Mouse (Mus musculus) CH12.LX (cell line): Measurements from ENCODE around the gene Sectm1a.

ENCODE experiments used
- CTCF ChIP-seq, 2 experiments: IDR thresholded peaks in 1 of 2; conservative IDR thresholded peaks in 1 of 2; 2 replicates each; pipeline ENCODE4 v1.5.1; 2011 to 2012; ENCODE audit warnings: low read depth in 2 of 2, low read length in 2 of 2, improper control_type of control experiment in 1 of 2, inconsistent platforms in 1 of 2, mild to moderate bottlenecking in 1 of 2, moderate library complexity in 1 of 2
- ELF1 ChIP-seq: IDR thresholded peaks from 2 replicates; pipeline ENCODE4 v1.6.1; 2014; ENCODE audit warnings: low read depth, mild to moderate bottlenecking, inconsistent platforms, low read length, improper control_type of control experiment
- GABPA ChIP-seq: IDR thresholded peaks from 2 replicates; pipeline ENCODE4 v1.6.1; 2012; ENCODE audit warnings: low read depth, low read length, improper control_type of control experiment, inconsistent platforms; ENCODE audit not compliant: insufficient replicate concordance
- JUN ChIP-seq: IDR thresholded peaks from 2 replicates; pipeline ENCODE4 v1.6.1; 2011; ENCODE audit warnings: low read depth, mild to moderate bottlenecking, low read length, improper control_type of control experiment, moderate library complexity; ENCODE audit not compliant: insufficient read depth
- KAT2A ChIP-seq: IDR thresholded peaks from 2 replicates; pipeline ENCODE4 v1.6.1; 2012; ENCODE audit warnings: low read length, improper control_type of control experiment, inconsistent platforms; ENCODE audit not compliant: insufficient replicate concordance
- MEF2A ChIP-seq: IDR thresholded peaks from 2 replicates; pipeline ENCODE4 v1.6.1; 2014; ENCODE audit warnings: low read depth, mild to moderate bottlenecking, inconsistent platforms, low read length, improper control_type of control experiment, borderline replicate concordance
- MYC ChIP-seq: IDR thresholded peaks from 2 replicates; pipeline ENCODE4 v1.6.1; 2011; ENCODE audit warnings: low read depth, mild to moderate bottlenecking, improper control_type of control experiment, low read length
- POLR2A ChIP-seq: IDR thresholded peaks from 2 replicates; pipeline ENCODE4 v1.6.1; 2011; ENCODE audit warnings: low read depth, mild to moderate bottlenecking, improper control_type of control experiment, low read length
- POLR2AphosphoS2 ChIP-seq: IDR thresholded peaks from 2 replicates; pipeline ENCODE4 v1.6.1; 2011; ENCODE audit warnings: low read depth, low read length, improper control_type of control experiment
- RCOR1 ChIP-seq: conservative IDR thresholded peaks from 2 replicates; pipeline ENCODE4 v1.6.1; 2012; ENCODE audit warnings: low read depth, mild to moderate bottlenecking, inconsistent platforms, low read length, improper control_type of control experiment

DNA sequence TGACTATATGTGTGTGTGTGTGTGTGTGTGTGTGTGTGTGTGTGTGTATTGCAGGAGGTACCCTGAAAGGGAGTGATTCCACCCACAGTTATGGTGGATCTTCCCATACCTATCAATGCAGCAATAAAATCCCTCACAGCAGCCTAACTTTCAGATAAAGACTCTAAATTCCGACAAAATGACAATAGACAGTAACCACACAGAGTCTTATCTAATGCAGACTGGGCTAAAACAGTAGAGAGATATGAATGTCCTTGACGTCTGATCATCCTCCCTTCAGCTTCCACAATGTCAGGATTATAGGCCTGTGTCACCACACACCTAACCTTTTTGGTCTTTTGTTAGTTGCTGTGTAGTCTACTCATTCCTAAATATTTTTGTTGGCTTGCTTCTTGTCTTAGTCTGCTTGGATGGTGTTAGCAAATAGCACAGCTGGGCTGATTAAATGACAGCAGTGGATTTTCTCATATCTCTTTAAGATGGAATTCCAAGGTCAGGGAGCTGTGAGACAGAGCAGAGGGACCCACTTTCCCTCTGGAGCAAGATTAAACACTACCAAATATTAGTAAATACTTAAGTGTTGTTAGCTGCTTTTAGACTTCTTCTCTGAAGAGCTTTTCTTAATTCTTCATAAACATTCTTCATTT, 41.1 kb upstream of the Sectm1a start:
- TF ChIP-seq RCOR1 (no peak), JUN (no peak), POLR2AphosphoS2 (no peak), POLR2A (no peak), GABPA (no peak), ELF1 (no peak), KAT2A (no peak), MYC (no peak), CTCF (conservative IDR thresholded peaks at IDR 0.05 in 1 of 2, IDR thresholded peaks at IDR 0.05 in 1 of 2; ENCODE audit: low read depth in 2 of 2, low read length in 2 of 2) (no peak), MEF2A (no peak)
